Mouse (Mus musculus) testis, postnatal 10 days (tissue): ENCODE data around the gene Gm10184.
"Not testable (repeated sequence)": the region's sequence is repeated elsewhere in the genome, so short reads cannot be mapped to it uniquely, and the experiment has no call there.

ENCODE experiments used
- DNase-seq: peaks from one replicate; pipeline ENCODE4 v3.0.0; 2021; ENCODE audit warnings: low spot score

Gm10184 gene

GRCm38 (mm10) chr17:89910349-89910748 is at the start of gene Gm10184:
Gm10184 (minus strand) TSS chr17:89910449.
- no peak for DNase-seq

- no peak for DNase-seq
These were observed 23.7 kb upstream of the Gm10184 start for GRCm38 (mm10) chr17:89933950-89934349.

GRCm38 (mm10) chr17:89907686-89908085 is 2.6 kb downstream of the Gm10184 start:
- no peak for DNase-seq

GRCm38 (mm10) chr17:89904701-89905100 is 5.5 kb downstream of the Gm10184 start:
- DNase-seq = not testable (repeated sequence)

GRCm38 (mm10) chr17:89902767-89903166 is 7.5 kb downstream of the Gm10184 start:
- DNase-seq = no peak

GRCm38 (mm10) chr17:89900610-89901009 is 9.6 kb downstream of the Gm10184 start:
- no peak for DNase-seq

GRCm38 (mm10) chr17:89899813-89900212 is 10.4 kb downstream of the Gm10184 start:
- DNase-seq = no peak

- DNase-seq = no peak
These were observed 45.3 kb downstream of the Gm10184 start for GRCm38 (mm10) chr17:89864996-89865395.
